Mouse (Mus musculus) brain, embryonic 14.5 days (tissue): ENCODE results near the gene Cmtm5.

Experiments
- CTCF ChIP-seq: fragments of 200-500 bp; IDR thresholded peaks from 2 replicates; pipeline ENCODE4 v1.5.1; 2012; ENCODE audit warnings: inconsistent platforms, mild to moderate bottlenecking, moderate library complexity, borderline replicate concordance; ENCODE audit not compliant: insufficient read depth, insufficient read length; ENCODE audit errors: extremely low read depth
- POLR2A ChIP-seq: fragments of 200-500 bp; IDR thresholded peaks from 2 replicates; pipeline ENCODE4 v1.6.1; 2012; ENCODE audit warnings: mild to moderate bottlenecking, inconsistent platforms, borderline replicate concordance; ENCODE audit not compliant: poor library complexity, insufficient read depth, insufficient read length, severe bottlenecking; ENCODE audit errors: extremely low read depth

DNA sequence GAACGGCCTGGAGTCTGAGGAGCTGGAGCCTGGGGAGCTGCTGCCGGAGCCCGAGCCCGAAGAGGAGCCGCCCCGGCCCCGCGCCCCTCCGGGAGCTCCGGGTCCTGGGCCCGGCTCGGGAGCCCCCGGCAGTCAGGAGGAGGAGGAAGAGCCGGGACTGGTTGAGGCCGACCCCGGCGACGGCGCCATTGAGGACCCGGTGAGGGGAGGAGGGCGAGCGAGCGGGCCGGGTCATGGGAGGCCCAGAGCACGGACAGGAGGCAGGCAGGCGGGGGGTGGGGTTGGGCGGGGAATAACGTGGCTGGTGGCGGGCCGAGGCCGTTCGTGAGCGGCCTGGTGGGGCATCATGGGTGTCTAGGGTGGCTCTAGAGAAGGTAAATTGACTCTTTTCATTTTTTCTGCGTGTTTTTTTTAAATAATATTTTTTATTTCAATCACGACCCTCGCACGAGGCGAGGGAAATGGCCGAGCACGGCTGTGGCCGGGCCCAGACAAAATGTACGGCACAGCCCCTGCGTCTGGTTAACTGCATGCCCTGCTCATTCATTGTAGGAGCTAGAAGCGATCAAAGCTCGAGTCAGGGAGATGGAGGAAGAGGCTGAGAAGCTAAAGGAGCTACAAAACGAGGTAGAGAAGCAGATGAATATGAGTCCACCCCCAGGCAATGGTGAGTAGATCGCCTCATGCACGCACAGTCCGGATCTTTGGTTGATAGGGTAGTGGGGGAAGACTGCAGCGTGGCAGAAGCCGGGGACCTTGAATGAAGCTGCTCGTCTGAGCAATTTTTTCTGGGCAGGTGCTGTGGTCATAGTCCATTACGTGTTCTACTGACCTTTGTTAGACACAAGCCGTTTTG is 41.5 kb upstream of the Cmtm5 start:
- no peak for TF ChIP-seq POLR2A
- TF ChIP-seq CTCF = no peak
